Comparison of ENCODE assay signal across 7 mouse cellular contexts in genomic region chr4:47092387-47093021, GRCm38 (mm10). TPM values are rescaled to one million over a fixed set of nuclear protein-coding genes. Genes with fewer than 3 reads are reported as not detected.
DNase-seq lines count a peak whose midpoint lies in the region; ATAC-seq and TF ChIP-seq lines count a peak whose summit lies in the region.

No protein-coding gene starts in this region.

- no peaks in the 10 kb centered on the region for H3K9me3 ChIP-seq in embryonic facial prominence, embryonic 13.5 days
- no peaks in the 10 kb centered on the region for H3K9me3 ChIP-seq in midbrain, embryonic 14.5 days (ENCODE audit: control insufficient read depth, low read length)

- no peak for TF ChIP-seq CTCF in kidney, adult 2 months (conservative IDR thresholded peaks at IDR 0.05; ENCODE audit: insufficient read depth, insufficient read length, low read depth, low read length)

- H3K9ac ChIP-seq in embryonic facial prominence, embryonic 13.5 days: peak overlapping the region; percentile 72
- peak overlapping the region; percentile 77 for H3K9ac ChIP-seq in midbrain, embryonic 14.5 days (replicated peaks; ENCODE audit: low read length)

- WGBS in embryonic facial prominence, embryonic 13.5 days: 1% methylated on average over 21 of the region's 21 CpGs
- 10% methylated on average over 21 of the region's 21 CpGs for WGBS in kidney, adult 2 months
- WGBS in midbrain, embryonic 14.5 days: 0% methylated on average over 21 of the region's 21 CpGs

- TF ChIP-seq POLR2A in kidney, adult 2 months (IDR thresholded peaks at IDR 0.05; ENCODE audit: low read depth, low read length): no peak

- no peak overlapping the region for H3K27ac ChIP-seq in embryonic facial prominence, embryonic 13.5 days
- no peak overlapping the region for H3K27ac ChIP-seq in kidney, adult 2 months (ENCODE audit: insufficient read depth, low read depth, low read length)
- no peak overlapping the region for H3K27ac ChIP-seq in midbrain, embryonic 14.5 days (replicated peaks; ENCODE audit: low read depth, low read length)

- H3K4me3 ChIP-seq in embryonic facial prominence, embryonic 13.5 days: peak overlapping the region; percentile 68
- peak overlapping the region; percentile 64 for H3K4me3 ChIP-seq in kidney, adult 2 months (ENCODE audit: insufficient read depth, low read depth, low read length)
- H3K4me3 ChIP-seq in midbrain, embryonic 14.5 days (replicated peaks; ENCODE audit: low read depth, low read length): peak overlapping the region; percentile 70

- H3K4me1 ChIP-seq in embryonic facial prominence, embryonic 13.5 days: peaks cover 12% of the 10 kb centered on the region
- H3K4me1 ChIP-seq in kidney, adult 2 months (ENCODE audit: control insufficient read depth, insufficient read depth, low read length): no peaks in the 10 kb centered on the region
- peaks cover 9% of the 10 kb centered on the region for H3K4me1 ChIP-seq in midbrain, embryonic 14.5 days (ENCODE audit: control insufficient read depth, insufficient read depth, low read length)

- ATAC-seq in embryonic facial prominence, embryonic 13.5 days (ENCODE audit: insufficient number of reproducible peaks, insufficient read depth, low FRiP score, low TSS enrichment, low read depth): no peak
- no peak for ATAC-seq in midbrain, embryonic 14.5 days (ENCODE audit: low FRiP score, low TSS enrichment)
- no peak for ATAC-seq in erythroid progenitor cell, adult 5-6 weeks (replicated peaks; ENCODE audit: low FRiP score, poor library complexity, severe bottlenecking)

- peak overlapping the region; percentile 100 for H3K4me2 ChIP-seq in embryonic facial prominence, embryonic 13.5 days
- peak overlapping the region; percentile 99 for H3K4me2 ChIP-seq in midbrain, embryonic 14.5 days (ENCODE audit: low read length)

- H3K36me3 ChIP-seq in embryonic facial prominence, embryonic 13.5 days: no peaks in the 10 kb centered on the region
- H3K36me3 ChIP-seq in kidney, adult 2 months (ENCODE audit: control insufficient read depth, insufficient read depth, low read length): no peaks in the 10 kb centered on the region
- H3K36me3 ChIP-seq in midbrain, embryonic 14.5 days (ENCODE audit: control insufficient read depth, insufficient read depth, low read length): no peaks in the 10 kb centered on the region

- peaks cover 50% of the 10 kb centered on the region for H3K27me3 ChIP-seq in embryonic facial prominence, embryonic 13.5 days
- no peaks in the 10 kb centered on the region for H3K27me3 ChIP-seq in kidney, adult 2 months (replicated peaks; ENCODE audit: control insufficient read depth, insufficient read depth, low read length)
- peaks cover 23% of the 10 kb centered on the region for H3K27me3 ChIP-seq in midbrain, embryonic 14.5 days (ENCODE audit: control insufficient read depth, insufficient read depth, low read length)

- peak; percentile 57 for DNase-seq in A20 (ENCODE audit: low read depth, low spot score)
- peak; percentile 12 to 27 for DNase-seq in B cell, adult 2 months
- no peak for DNase-seq in kidney, adult 2 months
- peak; percentile 46 for DNase-seq in midbrain, embryonic 14.5 days
- no peak for DNase-seq in left cerebral cortex, adult 11 months (ENCODE audit: low spot score)

RNA-seq across cellular contexts. Expression of gene Galnt12, which starts 0.8 kb away (rescaled TPM):
- 3.2 and 3.6 TPM in 2 replicates for polyA plus RNA-seq in embryonic facial prominence, embryonic 13.5 days (2015; fragmentation: Nextera tagmentation; extraction: Ambion mirVana)
- polyA plus RNA-seq in kidney, adult 2 months (2012; rRNA removed): 3.1 and 3.6 TPM in 2 replicates
- 1.8 and 3.1 TPM in 2 replicates for polyA plus RNA-seq in midbrain, embryonic 14.5 days (2014; fragmentation: Nextera tagmentation; extraction: Ambion mirVana)
- 1.4 TPM in 1 of 2 replicates, not detected in the other for total RNA-seq in erythroid progenitor cell, adult 5-6 weeks (2015; ENCODE audit: low replicate concordance)
- total RNA-seq in erythroid progenitor cell, adult 5-6 weeks (2017; ENCODE audit: low replicate concordance): 0.90 TPM in 1 of 2 replicates, not detected in the other

RNA-seq across cellular contexts. Expression of gene Anks6, which starts 35.3 kb away (rescaled TPM):
- polyA plus RNA-seq in embryonic facial prominence, embryonic 13.5 days (2015; fragmentation: Nextera tagmentation; extraction: Ambion mirVana): 5.3 and 6.0 TPM in 2 replicates
- polyA plus RNA-seq in kidney, adult 2 months (2012; rRNA removed): 16.1 and 19.2 TPM in 2 replicates
- polyA plus RNA-seq in midbrain, embryonic 14.5 days (2014; fragmentation: Nextera tagmentation; extraction: Ambion mirVana): 5.3 and 6.0 TPM in 2 replicates
- not detected in 2 replicates for total RNA-seq in erythroid progenitor cell, adult 5-6 weeks (2015; ENCODE audit: low replicate concordance)
- total RNA-seq in erythroid progenitor cell, adult 5-6 weeks (2017; ENCODE audit: low replicate concordance): not detected in 2 replicates

Comparison
In these comparisons a context has a peak if more than half of its experiments do, and no peak if none do; other contexts are left out.
1. DNase-seq: peak in A20 (single experiment), B cell, adult 2 months (2 of 2) and midbrain, embryonic 14.5 days (single experiment); none in kidney, adult 2 months (single experiment) and left cerebral cortex, adult 11 months (single experiment).
2. Peak in every context shown above with its lines, with median percentiles within 50 percentile points of each other: H3K4me3 ChIP-seq.